Mouse (Mus musculus): ENCODE results near the gene P2rx2.

GRCm38 (mm10) chr5:110342648-110343284, at the start of gene P2rx2:
- TF ChIP-seq CTCF (IDR thresholded peaks at IDR 0.05; ENCODE audit: low read depth, low read length) = no peak
- no peak for TF ChIP-seq POLR2A (IDR thresholded peaks at IDR 0.05; ENCODE audit: borderline replicate concordance, low read depth, low read length)

Data from bone marrow macrophage, adult 2 months (primary cell).